Mouse (Mus musculus) MEL (cell line): ENCODE measurements around the gene Scnn1a. TPM values are rescaled to one million over a fixed set of nuclear protein-coding genes. Genes with fewer than 3 reads are reported as not detected.
A peak's percentile ranks its signal among the peaks of the same experiment; 100 is the strongest.

ENCODE experiments used
- DNase-seq: peaks from one replicate; pipeline ENCODE4 v3.0.0; 2011; ENCODE audit warnings: low read depth, low spot score
- H3K27ac ChIP-seq: 2 replicates; pipeline ENCODE4 v1.5.1; 2012; ENCODE audit warnings: low read depth, mild to moderate bottlenecking, control low read depth, low read length, moderate library complexity; ENCODE audit not compliant: control insufficient read depth
- H3K27me3 ChIP-seq, 2 experiments: fragments of 150-350 bp in 1 of 2; sonication (generic) in 1 of 2; 2 replicates each; pipeline ENCODE4 v1.6.1; 2012; ENCODE audit warnings: low read length in 2 of 2, mild to moderate bottlenecking in 2 of 2, improper control_type of control experiment in 1 of 2, moderate library complexity in 1 of 2; ENCODE audit not compliant: insufficient read depth in 2 of 2, control insufficient read depth in 1 of 2
- H3K36me3 ChIP-seq, 2 experiments: 2 replicates each; pipeline ENCODE4 v1.6.1; 2012 to 2014; ENCODE audit warnings: low read length in 2 of 2, improper control_type of control experiment in 1 of 2, inconsistent platforms in 1 of 2, mild to moderate bottlenecking in 1 of 2; ENCODE audit not compliant: insufficient read depth in 2 of 2, control insufficient read depth in 1 of 2
- H3K4me1 ChIP-seq, 2 experiments: fragments of 150-350 bp in 1 of 2; sonication (generic) in 1 of 2; 2 replicates each; pipeline ENCODE4 v1.6.1; 2012; ENCODE audit warnings: low read length in 2 of 2, improper control_type of control experiment in 1 of 2, mild to moderate bottlenecking in 1 of 2; ENCODE audit not compliant: insufficient read depth in 2 of 2, control insufficient read depth in 1 of 2
- H3K4me3 ChIP-seq, 2 experiments: fragments of 150-350 bp in 1 of 2; sonication (generic) in 1 of 2; 2 replicates each; pipeline ENCODE4 v1.5.1; 2012; ENCODE audit warnings: low read depth in 2 of 2, low read length in 2 of 2, mild to moderate bottlenecking in 2 of 2, moderate library complexity in 2 of 2, control low read depth in 1 of 2, improper control_type of control experiment in 1 of 2; ENCODE audit not compliant: control insufficient read depth in 1 of 2, insufficient read depth in 1 of 2
- H3K79me2 ChIP-seq: 2 replicates; pipeline ENCODE4 v1.6.1; 2012; ENCODE audit warnings: mild to moderate bottlenecking, low read length, moderate library complexity; ENCODE audit not compliant: control insufficient read depth, poor library complexity, insufficient read depth
- H3K9ac ChIP-seq: 2 replicates; pipeline ENCODE4 v1.6.1; 2012; ENCODE audit warnings: low read depth, mild to moderate bottlenecking, control low read depth, low read length, moderate library complexity; ENCODE audit not compliant: control insufficient read depth, poor library complexity, severe bottlenecking
- H3K9me3 ChIP-seq: fragments of 150-350 bp; sonication (generic); replicated peaks from 2 replicates; pipeline ENCODE4 v1.6.1; 2012; ENCODE audit warnings: mild to moderate bottlenecking, low read length, improper control_type of control experiment, moderate library complexity; ENCODE audit not compliant: insufficient read depth
- BHLHE40 ChIP-seq: IDR thresholded peaks from 2 replicates; pipeline ENCODE4 v1.6.1; 2012; ENCODE audit warnings: low read depth, mild to moderate bottlenecking, inconsistent platforms, low read length, improper control_type of control experiment, borderline replicate concordance
- CHD1 ChIP-seq: IDR thresholded peaks from 2 replicates; pipeline ENCODE4 v1.6.1; 2012; ENCODE audit warnings: low read depth, mild to moderate bottlenecking, inconsistent platforms, low read length, improper control_type of control experiment
- ELF1 ChIP-seq: IDR thresholded peaks from 2 replicates; pipeline ENCODE4 v1.6.1; 2014; ENCODE audit warnings: low read depth, mild to moderate bottlenecking, inconsistent platforms, low read length, improper control_type of control experiment, moderate library complexity
- GABPA ChIP-seq: IDR thresholded peaks from 2 replicates; pipeline ENCODE4 v1.6.1; 2012; ENCODE audit warnings: low read depth, mild to moderate bottlenecking, inconsistent platforms, low read length, improper control_type of control experiment, moderate library complexity
- HCFC1 ChIP-seq: IDR thresholded peaks from 2 replicates; pipeline ENCODE4 v1.6.1; 2012; ENCODE audit warnings: low read depth, mild to moderate bottlenecking, inconsistent platforms, low read length, improper control_type of control experiment, moderate library complexity
- MAFK ChIP-seq: IDR thresholded peaks from 2 replicates; pipeline ENCODE4 v1.6.1; 2011; ENCODE audit warnings: low read depth, mild to moderate bottlenecking, low read length, improper control_type of control experiment, borderline replicate concordance
- MYC ChIP-seq: IDR thresholded peaks from 2 replicates; pipeline ENCODE4 v1.6.1; 2011; ENCODE audit warnings: low read depth, mild to moderate bottlenecking, low read length, improper control_type of control experiment, moderate library complexity
- NELFE ChIP-seq: IDR thresholded peaks from 2 replicates; pipeline ENCODE4 v1.6.1; 2011; ENCODE audit warnings: low read depth, low read length, improper control_type of control experiment
- NRF1 ChIP-seq: IDR thresholded peaks from 2 replicates; pipeline ENCODE4 v1.6.1; 2014; ENCODE audit warnings: low read depth, mild to moderate bottlenecking, inconsistent platforms, low read length, improper control_type of control experiment, moderate library complexity; ENCODE audit not compliant: poor library complexity, insufficient read depth, severe bottlenecking
- POLR2A ChIP-seq, 2 experiments: IDR thresholded peaks; 2 replicates each; pipeline ENCODE4 v1.6.1; 2011 to 2012; ENCODE audit warnings: low read length in 2 of 2, mild to moderate bottlenecking in 2 of 2, control low read depth in 1 of 2, improper control_type of control experiment in 1 of 2, low read depth in 1 of 2, moderate library complexity in 1 of 2; ENCODE audit not compliant: control insufficient read depth in 1 of 2, insufficient read depth in 1 of 2, poor library complexity in 1 of 2
- POLR2AphosphoS2 ChIP-seq: IDR thresholded peaks from 2 replicates; pipeline ENCODE4 v1.6.1; 2011; ENCODE audit warnings: low read length, improper control_type of control experiment
- POLR2AphosphoS5 ChIP-seq: IDR thresholded peaks from 2 replicates; pipeline ENCODE4 v1.6.1; 2012; ENCODE audit warnings: low read depth, borderline replicate concordance, mild to moderate bottlenecking, inconsistent platforms, low read length, moderate library complexity, mixed read lengths
- RAD21 ChIP-seq: IDR thresholded peaks from 2 replicates; pipeline ENCODE4 v1.6.1; 2011; ENCODE audit warnings: mild to moderate bottlenecking, low read depth, low read length, improper control_type of control experiment
- RCOR1 ChIP-seq: IDR thresholded peaks from 2 replicates; pipeline ENCODE4 v1.6.1; 2012; ENCODE audit warnings: low read depth, mild to moderate bottlenecking, inconsistent platforms, low read length, improper control_type of control experiment
- SIN3A ChIP-seq: IDR thresholded peaks from 2 replicates; pipeline ENCODE4 v1.6.1; 2012; ENCODE audit warnings: low read length, improper control_type of control experiment, inconsistent platforms
- TCF12 ChIP-seq: IDR thresholded peaks from 2 replicates; pipeline ENCODE4 v1.6.1; 2014; ENCODE audit warnings: low read depth, mild to moderate bottlenecking, inconsistent platforms, low read length, improper control_type of control experiment, moderate library complexity
- USF2 ChIP-seq, 2 experiments: IDR thresholded peaks; 2 replicates each; pipeline ENCODE4 v1.6.1; 2011 to 2012; ENCODE audit warnings: improper control_type of control experiment in 2 of 2, low read length in 2 of 2, borderline replicate concordance in 1 of 2, inconsistent platforms in 1 of 2, low read depth in 1 of 2, mild to moderate bottlenecking in 1 of 2; ENCODE audit not compliant: insufficient read depth in 1 of 2
- ZC3H11A ChIP-seq: IDR thresholded peaks from 2 replicates; pipeline ENCODE4 v1.6.1; 2012; ENCODE audit warnings: low read depth, mild to moderate bottlenecking, inconsistent platforms, low read length, improper control_type of control experiment
- ZNF384 ChIP-seq: IDR thresholded peaks from 2 replicates; pipeline ENCODE4 v1.6.1; 2012; ENCODE audit warnings: low read depth, mild to moderate bottlenecking, inconsistent platforms, low read length, improper control_type of control experiment
- polyA plus RNA-seq, 2 experiments: library from polyadenylated mRNA; stranded (reverse) in 1 of 2; unstranded in 1 of 2; fragments of >175 nt in 1 of 2; fragments of >200 nt in 1 of 2; gene quantifications; 2 replicates each; pipeline versions ENCODE4 v1.2.1 to v1.2.4; 2012; ENCODE audit warnings: low replicate concordance in 2 of 2, low read depth in 1 of 2; ENCODE audit not compliant: insufficient read length in 2 of 2, insufficient read depth in 1 of 2, missing spikeins in 1 of 2
- total RNA-seq: library from RNA; depleted of rRNA; stranded (reverse); fragments of 300-350 nt; gene quantifications from 2 replicates; pipeline ENCODE4 v1.2.3, GENCODE M21; 2012

Scnn1a gene
- total and polyA plus RNA-seq, 3 experiments: 0.50 TPM; not detected in 2

- no peak overlapping the region for H3K9ac ChIP-seq
- H3K36me3 ChIP-seq: no peaks in the 10 kb centered on the region
- peaks cover 2 to 3% of the 10 kb centered on the region in 2 experiments; a peak in 1 of 4 replicates for H3K4me1 ChIP-seq
- peaks cover 3 to 6% of the 10 kb centered on the region in 2 experiments; a peak in 2 of 4 replicates for H3K27me3 ChIP-seq
- no peak overlapping the region for H3K27ac ChIP-seq
- no peaks in the 10 kb centered on the region for H3K79me2 ChIP-seq
- no peaks in the 10 kb centered on the region for H3K9me3 ChIP-seq
- no peak overlapping the region for H3K4me3 ChIP-seq
- no peak for TF ChIP-seq USF2 (IDR thresholded peaks at IDR 0.05; ENCODE audit: borderline replicate concordance in 1 of 2, insufficient read depth in 1 of 2, low read depth in 1 of 2, low read length in 2 of 2)
- TF ChIP-seq TCF12: no peak
- TF ChIP-seq GABPA: no peak
- no peak for TF ChIP-seq RCOR1
- no peak for TF ChIP-seq ZNF384
- no peak for TF ChIP-seq NELFE
- TF ChIP-seq ELF1: no peak
- peak; percentile 27 for DNase-seq
Measured at GRCm38 (mm10) chr6:125367758-125368371, 47.4 kb downstream of the Scnn1a start.

GRCm38 (mm10) chr6:125377042-125377441, 56.6 kb downstream of the Scnn1a start:
- Histone ChIP-seq H3K9me3 (no peaks in the 10 kb centered on the region), H3K36me3 (no peaks in the 10 kb centered on the region), H3K9ac (no peak overlapping the region), H3K4me1 (no peaks in the 10 kb centered on the region), H3K79me2 (no peaks in the 10 kb centered on the region), H3K4me3 (no peak overlapping the region), H3K27me3 (peaks cover 2% of the 10 kb centered on the region in 2 experiments; a peak in 3 of 4 replicates), H3K27ac (no peak overlapping the region)
- no peak for DNase-seq
- TF ChIP-seq POLR2AphosphoS2 (no peak), ZC3H11A (no peak), MYC (no peak), TCF12 (no peak), NRF1 (no peak), CHD1 (no peak), MAFK (no peak), RAD21 (no peak), BHLHE40 (no peak), POLR2AphosphoS5 (no peak), RCOR1 (no peak), SIN3A (no peak), HCFC1 (no peak), POLR2A (IDR thresholded peaks at IDR 0.05; ENCODE audit: control insufficient read depth in 1 of 2, insufficient read depth in 1 of 2, low read depth in 1 of 2, low read length in 2 of 2, poor library complexity in 1 of 2) (no peak), USF2 (IDR thresholded peaks at IDR 0.05; ENCODE audit: borderline replicate concordance in 1 of 2, insufficient read depth in 1 of 2, low read depth in 1 of 2, low read length in 2 of 2) (no peak)
